Mouse (Mus musculus) G1E (cell line): ENCODE data around the gene Psg17.
"Not testable (repeated sequence)": the region's sequence is repeated elsewhere in the genome, so short reads cannot be mapped to it uniquely, and the experiment has no call there.

ENCODE experiments used
- CTCF ChIP-seq: IDR thresholded peaks from 2 replicates; pipeline ENCODE4 v1.5.1; 2012; ENCODE audit warnings: low read depth, low read length, inconsistent platforms, mixed read lengths
- GATA1 ChIP-seq: IDR thresholded peaks from 2 replicates; pipeline ENCODE4 v1.6.1; 2012; ENCODE audit warnings: borderline replicate concordance, low read length, inconsistent platforms, mixed read lengths
- GATA2 ChIP-seq: IDR thresholded peaks from 2 replicates; pipeline ENCODE4 v1.6.1; 2012; ENCODE audit warnings: low read depth, low read length, inconsistent platforms, borderline replicate concordance
- POLR2AphosphoS5 ChIP-seq: IDR thresholded peaks from 2 replicates; pipeline ENCODE4 v1.6.1; 2012; ENCODE audit warnings: low read depth, low read length, inconsistent platforms; ENCODE audit not compliant: insufficient replicate concordance
- TAL1 ChIP-seq: conservative IDR thresholded peaks from 2 replicates; pipeline ENCODE4 v1.6.1; 2012; ENCODE audit warnings: low read depth, low read length, inconsistent platforms, mixed read lengths

- not testable (repeated sequence) for TF ChIP-seq CTCF, GATA2, TAL1, GATA1, POLR2AphosphoS5
Measured at GRCm38 (mm10) chr7:18871031-18871430, 49.6 kb upstream of the Psg17 start, which contains the start of gene Pglyrp1.
